Mouse (Mus musculus) liver, embryonic 13.5 days (tissue): Measurements from ENCODE around the gene Sept1. TPM values are rescaled to one million over a fixed set of nuclear protein-coding genes. Genes with fewer than 3 reads are reported as not detected.
"Not testable (repeated sequence)": the region's sequence is repeated elsewhere in the genome, so short reads cannot be mapped to it uniquely, and the experiment has no call there.

Experiments
- ATAC-seq: fragments of 200-750 bp; cut with Nextera tagmentation; 2 replicates; pipeline ENCODE4 v1.8.0; 2017; ENCODE audit warnings: low read depth, mild to moderate bottlenecking, moderate number of reproducible peaks, moderate library complexity
- DNase-seq: peaks from one replicate; pipeline ENCODE4 v3.0.0; 2022
- H3K27ac ChIP-seq: fragments of 300-500 bp; sonication (generic); 2 replicates; pipeline ENCODE4 v1.5.1; 2015; ENCODE audit warnings: moderate library complexity, mild to moderate bottlenecking, inconsistent platforms
- H3K27me3 ChIP-seq: fragments of 300-500 bp; sonication (generic); 2 replicates; pipeline ENCODE4 v1.6.1; 2015; ENCODE audit warnings: mild to moderate bottlenecking, inconsistent platforms
- H3K36me3 ChIP-seq: fragments of 300-500 bp; sonication (generic); 2 replicates; pipeline ENCODE4 v1.6.1; 2015; ENCODE audit warnings: mild to moderate bottlenecking, inconsistent platforms
- H3K4me1 ChIP-seq: fragments of 300-500 bp; sonication (generic); replicated peaks from 2 replicates; pipeline ENCODE4 v1.6.1; 2015; ENCODE audit warnings: inconsistent platforms
- H3K4me2 ChIP-seq: fragments of 300-500 bp; sonication (generic); 2 replicates; pipeline ENCODE4 v1.6.1; 2015; ENCODE audit warnings: inconsistent platforms, mild to moderate bottlenecking, moderate library complexity
- H3K4me3 ChIP-seq: fragments of 300-500 bp; sonication (generic); replicated peaks from 2 replicates; pipeline ENCODE4 v1.5.1; 2015; ENCODE audit warnings: mild to moderate bottlenecking, inconsistent platforms
- H3K9ac ChIP-seq: fragments of 300-500 bp; sonication (generic); 2 replicates; pipeline ENCODE4 v1.6.1; 2015; ENCODE audit warnings: mild to moderate bottlenecking, inconsistent platforms
- H3K9me3 ChIP-seq: fragments of 300-500 bp; sonication (generic); replicated peaks from 2 replicates; pipeline ENCODE4 v1.6.1; 2016; ENCODE audit warnings: inconsistent platforms
- WGBS: fragments of 180-500 bp; shearing (Covaris S2); methylation state at CpG from one replicate; pipeline ENCODE4 v1.1.7; 2015; ENCODE audit not compliant: insufficient replicate concordance; 5-methylcytosine and 5-hydroxymethylcytosine counted together
- polyA plus RNA-seq: library from polyadenylated mRNA; unstranded; fragments of >200 nt; fragmentation: Nextera tagmentation; extraction: Ambion mirVana; gene quantifications from 2 replicates; pipeline ENCODE4 v1.2.1, GENCODE M21; 2015

The Sept1 gene
- polyA plus RNA-seq, 1 experiment from 2014 or later: 9.8 TPM

DNA sequence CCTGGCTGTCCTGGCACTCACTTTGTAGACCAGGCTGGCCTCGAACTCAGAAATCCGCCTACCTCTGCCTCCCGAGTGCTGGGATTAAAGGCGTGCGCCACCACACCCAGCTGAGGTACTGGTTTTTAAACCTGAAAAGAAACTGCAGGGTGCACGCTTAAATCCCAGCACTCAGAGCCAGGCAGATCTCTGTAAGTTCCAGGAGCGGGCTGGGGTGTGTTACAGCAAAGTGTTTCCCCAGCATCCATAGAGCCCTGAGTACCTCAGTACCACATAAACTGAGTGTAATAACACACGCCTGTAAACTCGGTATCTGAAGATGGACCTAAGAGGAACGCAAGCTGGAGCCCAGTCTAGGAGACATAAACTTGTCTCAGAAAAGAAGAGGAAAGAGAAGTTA, 45.6 kb downstream of the Sept1 start:
- no peak overlapping the region for H3K27ac ChIP-seq
- H3K4me2 ChIP-seq: no peak overlapping the region
- ATAC-seq (no peak), DNase-seq (no peak)
- no peak overlapping the region for H3K4me3 ChIP-seq
- H3K9ac ChIP-seq: no peak overlapping the region
- 71% methylated on average over 10 of the region's 10 CpGs for WGBS
- H3K36me3 ChIP-seq: peaks cover 19% of the 10 kb centered on the region
- H3K27me3 ChIP-seq: no peaks in the 10 kb centered on the region
- H3K9me3 ChIP-seq: no peaks in the 10 kb centered on the region
- peaks cover 49% of the 10 kb centered on the region for H3K4me1 ChIP-seq

DNA sequence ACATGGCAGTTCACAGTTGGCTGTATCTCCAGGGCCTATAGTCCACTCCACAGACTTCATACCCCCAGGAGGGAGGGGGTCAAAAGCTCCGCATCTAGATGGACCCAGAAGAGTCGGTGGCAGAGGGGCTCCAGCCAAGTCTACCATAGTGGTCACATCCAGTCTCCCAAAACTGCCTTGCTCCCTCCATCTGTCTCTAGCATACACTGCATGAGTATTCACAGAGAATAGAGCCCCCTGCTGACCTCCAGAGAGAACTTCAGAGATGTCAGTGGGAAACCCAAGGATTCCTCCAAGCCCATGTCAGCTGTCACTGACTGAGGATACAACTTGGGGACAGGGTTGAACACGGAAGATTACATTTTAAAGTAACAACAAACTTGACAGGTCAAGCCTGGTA, 47.3 kb downstream of the Sept1 start:
- 0 out of 2 replicates have a peak, but pooled peaks cover 3% of the 10 kb centered on the region for H3K36me3 ChIP-seq
- 49% methylated on average over 3 of the region's 3 CpGs for WGBS
- peaks cover 62% of the 10 kb centered on the region for H3K4me1 ChIP-seq
- H3K4me3 ChIP-seq: no peak overlapping the region
- no peak overlapping the region for H3K4me2 ChIP-seq
- no peaks in the 10 kb centered on the region for H3K27me3 ChIP-seq
- H3K9ac ChIP-seq: no peak overlapping the region
- no peak for DNase-seq
- no peak overlapping the region for H3K27ac ChIP-seq
- peak; percentile 11; the same call in 1 of the 2 replicates for ATAC-seq
- H3K9me3 ChIP-seq: no peaks in the 10 kb centered on the region

DNA sequence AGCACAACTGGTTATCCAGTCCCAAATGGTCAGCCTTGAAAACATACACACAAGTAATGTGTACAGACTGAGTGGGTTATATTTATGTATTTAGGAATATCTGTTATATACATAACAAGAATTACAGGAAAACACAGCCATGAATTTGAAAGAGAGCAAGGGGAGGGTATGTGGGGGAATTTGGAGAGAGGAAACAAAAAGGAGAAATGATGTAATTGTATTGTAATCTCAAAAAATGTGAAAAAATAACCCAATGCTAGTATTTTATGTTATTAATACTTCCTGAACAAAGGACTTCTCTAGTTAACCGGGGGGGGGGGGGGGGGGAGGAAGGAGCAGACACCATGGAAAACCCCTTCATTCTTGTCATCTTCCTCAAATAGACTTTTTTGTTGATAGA, 48.2 kb downstream of the Sept1 start:
- Histone ChIP-seq H3K36me3 (no peaks in the 10 kb centered on the region), H3K4me1 (peaks cover 67% of the 10 kb centered on the region), H3K27me3 (no peaks in the 10 kb centered on the region), H3K4me3 (no peak overlapping the region), H3K4me2 (no peak overlapping the region), H3K27ac (peak overlapping the region; percentile 80; the same call in 1 of the 2 replicates), H3K9ac (no peak overlapping the region), H3K9me3 (no peaks in the 10 kb centered on the region)
- ATAC-seq (no peak), DNase-seq (no peak)
- WGBS: 31% methylated on average over 1 of the region's 1 CpGs

- Histone ChIP-seq H3K27ac (peak overlapping the region; percentile 80), H3K9ac (0 out of 2 replicates have a peak overlapping the region, but pooled peaks have one; percentile 20), H3K4me3 (no peak overlapping the region), H3K4me2 (peak overlapping the region; percentile 5; the same call in 1 of the 2 replicates), H3K4me1 (peaks cover 59% of the 10 kb centered on the region), H3K9me3 (no peaks in the 10 kb centered on the region; the same call in 1 of the 2 replicates), H3K36me3 (no peaks in the 10 kb centered on the region), H3K27me3 (no peaks in the 10 kb centered on the region)
- 48% methylated on average over 6 of the region's 6 CpGs for WGBS
- peak; percentile 55 for DNase-seq
- ATAC-seq: peak; percentile 66
Measured at GRCm38 (mm10) chr7:127183828-127184227, 49.1 kb downstream of the Sept1 start.

- H3K9me3 ChIP-seq: no peaks in the 10 kb centered on the region; the same call in 1 of the 2 replicates
- 0 out of 2 replicates have a peak overlapping the region, but pooled peaks have one; percentile 20 for H3K9ac ChIP-seq
- no peaks in the 10 kb centered on the region for H3K36me3 ChIP-seq
- H3K4me3 ChIP-seq: no peak overlapping the region
- H3K27me3 ChIP-seq: no peaks in the 10 kb centered on the region
- peak; percentile 58 for DNase-seq
- peak overlapping the region; percentile 80 for H3K27ac ChIP-seq
- peak overlapping the region; percentile 23; the same call in 1 of the 2 replicates for H3K4me2 ChIP-seq
- ATAC-seq: peak; percentile 84
- H3K4me1 ChIP-seq: peaks cover 56% of the 10 kb centered on the region
- WGBS: 9% methylated on average over 8 of the region's 8 CpGs
Measured at GRCm38 (mm10) chr7:127183345-127183744, 49.6 kb downstream of the Sept1 start.

- not testable (repeated sequence) for ATAC-seq, H3K27ac ChIP-seq, H3K4me3 ChIP-seq, H3K36me3 ChIP-seq, DNase-seq, H3K4me2 ChIP-seq, H3K9me3 ChIP-seq, H3K27me3 ChIP-seq, H3K9ac ChIP-seq
- peaks cover 64% of the 10 kb centered on the region for H3K4me1 ChIP-seq
- 38% methylated on average over 3 of the region's 3 CpGs for WGBS
Measured at GRCm38 (mm10) chr7:127181724-127182123, 51.2 kb downstream of the Sept1 start.

- Histone ChIP-seq H3K4me2 (no peak overlapping the region), H3K27ac (peak overlapping the region; percentile 5), H3K9ac (no peak overlapping the region), H3K4me3 (no peak overlapping the region), H3K36me3 (no peaks in the 10 kb centered on the region), H3K9me3 (no peaks in the 10 kb centered on the region; the same call in 1 of the 2 replicates), H3K27me3 (no peaks in the 10 kb centered on the region), H3K4me1 (peaks cover 64% of the 10 kb centered on the region)
- 17% methylated on average over 2 of the region's 2 CpGs for WGBS
- ATAC-seq (no peak), DNase-seq (no peak)
Measured at GRCm38 (mm10) chr7:127180783-127181182, 52.1 kb downstream of the Sept1 start.

DNA sequence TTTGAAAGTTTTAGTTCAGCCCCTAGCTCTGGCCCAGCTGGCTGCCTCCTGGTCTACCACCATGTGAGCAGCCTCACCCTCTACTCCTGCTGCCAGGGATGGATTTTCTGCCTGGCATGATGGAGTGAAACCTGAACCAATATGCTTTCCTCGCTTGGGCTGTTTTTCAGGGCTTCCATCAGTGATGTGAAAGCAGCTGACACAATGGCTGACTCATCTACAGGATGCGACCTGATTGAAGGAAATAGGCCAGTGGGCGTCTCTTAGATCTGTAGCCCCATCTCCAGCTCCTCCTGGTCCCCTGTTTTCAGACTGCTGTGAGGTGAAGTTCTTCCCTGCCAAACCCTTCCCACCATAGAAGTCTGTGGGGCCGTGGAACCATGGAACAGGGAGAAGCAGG, 56.0 kb downstream of the Sept1 start:
- Histone ChIP-seq H3K4me2 (no peak overlapping the region), H3K9ac (no peak overlapping the region), H3K4me1 (peaks cover 29% of the 10 kb centered on the region), H3K9me3 (no peaks in the 10 kb centered on the region; the same call in 1 of the 2 replicates), H3K36me3 (no peaks in the 10 kb centered on the region), H3K4me3 (no peak overlapping the region), H3K27me3 (no peaks in the 10 kb centered on the region), H3K27ac (no peak overlapping the region)
- no peak for ATAC-seq
- 57% methylated on average over 4 of the region's 4 CpGs for WGBS
- no peak for DNase-seq

GRCm38 (mm10) chr7:127166501-127166900, 66.4 kb downstream of the Sept1 start:
- no peak for ATAC-seq
- no peaks in the 10 kb centered on the region for H3K9me3 ChIP-seq
- no peak overlapping the region for H3K4me3 ChIP-seq
- H3K4me1 ChIP-seq: peaks cover 13% of the 10 kb centered on the region
- 65% methylated on average over 5 of the region's 5 CpGs for WGBS
- H3K9ac ChIP-seq: no peak overlapping the region
- no peak overlapping the region for H3K27ac ChIP-seq
- no peak overlapping the region for H3K4me2 ChIP-seq
- no peak for DNase-seq
- H3K27me3 ChIP-seq: no peaks in the 10 kb centered on the region
- no peaks in the 10 kb centered on the region for H3K36me3 ChIP-seq

GRCm38 (mm10) chr7:127165607-127166493, 67.1 kb downstream of the Sept1 start:
- ATAC-seq: no peak
- no peak for DNase-seq
- Histone ChIP-seq H3K4me2 (no peak overlapping the region), H3K27me3 (no peaks in the 10 kb centered on the region), H3K4me1 (peaks cover 13% of the 10 kb centered on the region), H3K9me3 (no peaks in the 10 kb centered on the region), H3K4me3 (no peak overlapping the region), H3K36me3 (no peaks in the 10 kb centered on the region), H3K27ac (no peak overlapping the region), H3K9ac (no peak overlapping the region)
- 61% methylated on average over 12 of the region's 12 CpGs for WGBS
